Mouse (Mus musculus) mesoderm, embryonic 11.5 days (tissue): ENCODE results near the gene Troap.
A peak's percentile ranks its signal among the peaks of the same experiment; 100 is the strongest.

Experiments used
- DNase-seq: peaks from one replicate; pipeline ENCODE4 v3.0.0-alpha.2; 2012; ENCODE audit warnings: low read depth, low spot score

Troap gene

GRCm38 (mm10) chr15:99114312-99115064 is 40.1 kb downstream of the Troap start:
- no peak for DNase-seq

- DNase-seq, result no peak
Observed at GRCm38 (mm10) chr15:99115065-99115423, 40.7 kb downstream of the Troap start.

DNA sequence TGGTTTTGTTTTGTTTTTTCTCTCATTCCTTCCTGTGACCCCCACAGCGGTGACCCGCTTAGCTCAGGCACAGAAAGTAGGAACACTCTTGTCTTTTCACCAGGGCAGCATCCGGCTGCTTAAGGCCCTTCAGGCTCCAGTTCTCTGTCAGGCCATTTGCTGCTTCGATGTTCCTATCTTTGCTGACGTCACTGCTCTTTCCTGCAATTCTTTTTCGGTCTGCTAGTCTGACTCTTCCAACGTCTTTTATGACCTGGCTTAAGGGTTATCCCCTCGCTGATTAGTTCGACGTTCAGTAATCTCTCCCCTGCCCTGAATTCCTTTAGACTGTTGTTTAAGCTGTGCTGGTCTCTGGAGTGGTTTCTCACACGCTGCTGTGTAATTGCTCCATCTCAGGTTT is 42.2 kb downstream of the Troap start:
- no peak for DNase-seq

DNA sequence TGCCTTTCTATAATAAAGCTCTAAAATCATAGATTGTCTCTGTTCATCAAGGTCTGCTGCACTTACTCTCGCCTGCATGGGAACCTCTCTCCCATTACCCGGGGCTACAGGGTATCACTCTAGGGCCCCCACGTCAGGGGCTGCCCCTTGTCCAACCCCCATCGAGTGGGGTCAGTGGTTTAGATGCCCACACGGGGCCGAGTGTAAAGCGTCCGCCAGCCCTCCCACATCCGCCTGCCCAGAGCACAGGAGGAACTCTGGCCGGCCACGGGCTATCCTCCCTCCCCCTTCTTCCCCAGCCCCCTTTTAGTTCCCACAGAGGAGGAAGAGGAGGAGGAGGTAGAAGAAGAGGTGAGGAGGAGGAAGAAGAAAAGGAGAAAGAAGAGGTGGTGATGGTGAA is 46.4 kb downstream of the Troap start:
- no peak for DNase-seq

GRCm38 (mm10) chr15:99122642-99123041 is 48.3 kb downstream of the Troap start:
- no peak for DNase-seq

- no peak for DNase-seq
Observed at GRCm38 (mm10) chr15:99125711-99126080, 51.3 kb downstream of the Troap start, which contains the start of gene Spats2. Gene Spats2, plus strand, starts transcription at chr15:99125916.

- peak; percentile 95 for DNase-seq
Observed at GRCm38 (mm10) chr15:99126081-99126815, 51.9 kb downstream of the Troap start.

GRCm38 (mm10) chr15:99126816-99127365 is 52.5 kb downstream of the Troap start:
- peak; percentile 43 for DNase-seq

DNA sequence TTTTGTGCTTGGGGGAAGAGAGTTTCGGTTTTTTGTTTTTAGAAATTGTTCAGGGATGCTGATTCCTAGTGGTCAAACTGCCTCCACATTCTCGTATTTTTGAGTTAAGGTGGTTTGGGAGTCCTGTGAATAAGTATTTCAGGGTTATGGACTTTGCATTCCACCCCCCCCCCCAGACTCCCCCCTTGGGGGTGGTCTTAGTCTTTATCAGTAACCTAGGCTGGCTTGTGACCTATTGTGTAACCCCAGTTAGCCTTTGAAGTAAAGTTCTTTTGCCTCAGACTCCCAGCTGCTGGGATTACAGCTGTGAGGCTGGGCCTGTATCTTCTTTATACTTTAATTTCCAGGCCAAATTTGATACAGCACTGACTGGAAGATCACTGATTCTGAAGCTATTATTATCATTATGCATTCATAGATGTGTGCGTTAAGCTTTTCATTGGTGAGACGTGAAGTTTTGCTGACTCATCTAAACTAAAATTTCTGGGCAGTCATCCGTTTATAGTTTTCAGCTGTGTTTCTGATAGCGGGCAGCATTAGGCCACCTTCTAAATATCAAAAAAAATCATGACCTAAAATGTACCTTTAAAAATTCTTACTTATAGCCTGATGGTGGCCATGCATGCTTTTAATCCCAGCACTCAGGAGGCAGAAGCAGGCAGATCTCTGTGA is 53.6 kb downstream of the Troap start:
- DNase-seq, result no peak

DNA sequence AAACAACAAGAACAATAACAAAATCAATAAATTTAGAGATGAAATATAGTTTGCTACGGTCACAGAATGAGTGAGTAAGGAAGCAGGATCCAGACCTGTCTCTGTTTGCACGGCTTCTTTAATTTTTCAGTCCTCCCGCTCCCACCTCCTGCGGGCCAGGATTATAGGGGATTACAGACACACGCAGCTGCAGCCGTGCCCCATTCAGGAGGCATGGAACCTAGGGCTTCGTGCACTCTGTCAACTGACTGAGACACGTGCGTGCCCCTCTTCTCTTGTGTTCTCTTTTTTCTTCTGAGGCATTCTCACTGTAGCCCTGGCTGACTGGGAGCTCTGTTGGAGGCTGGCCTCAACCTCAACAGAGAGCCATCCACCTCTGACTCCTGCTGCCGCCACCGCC is 55.1 kb downstream of the Troap start:
- DNase-seq, result no peak

- DNase-seq, result peak; percentile 45
Observed at GRCm38 (mm10) chr15:99129956-99130910, 55.9 kb downstream of the Troap start.
